Mouse (Mus musculus) cerebellum, adult 9-11 months (tissue): ENCODE data around the gene Hace1.

Source experiments
- DNase-seq: peaks from one replicate; pipeline ENCODE4 v3.0.0; 2022

The Hace1 gene

GRCm38 (mm10) chr10:45710848-45711247 lies 133.2 kb downstream of the Hace1 start:
- DNase-seq = no peak

GRCm38 (mm10) chr10:45711348-45711747 lies 133.7 kb downstream of the Hace1 start:
- no peak for DNase-seq
